Mouse (Mus musculus) cortical plate, adult 2 months (tissue): ENCODE data around the gene Slco3a1.

Experiments used
- CTCF ChIP-seq: fragments of 200-500 bp; IDR thresholded peaks from 2 replicates; pipeline ENCODE4 v1.5.1; 2011; ENCODE audit warnings: mild to moderate bottlenecking, control low read depth, low read length; ENCODE audit not compliant: insufficient read depth; ENCODE audit errors: extremely low read depth
- POLR2A ChIP-seq: fragments of 200-500 bp; IDR thresholded peaks from 2 replicates; pipeline ENCODE4 v1.6.1; 2011; ENCODE audit warnings: mild to moderate bottlenecking, low read length, control low read depth; ENCODE audit not compliant: insufficient read depth; ENCODE audit errors: extremely low read depth

- TF ChIP-seq POLR2A (no peak), CTCF (no peak)
Measured at GRCm38 (mm10) chr7:74353240-74353639, 201.3 kb downstream of the Slco3a1 start.
